Mouse (Mus musculus): Measurements from ENCODE around the gene Iyd.

Gene Iyd

DNA sequence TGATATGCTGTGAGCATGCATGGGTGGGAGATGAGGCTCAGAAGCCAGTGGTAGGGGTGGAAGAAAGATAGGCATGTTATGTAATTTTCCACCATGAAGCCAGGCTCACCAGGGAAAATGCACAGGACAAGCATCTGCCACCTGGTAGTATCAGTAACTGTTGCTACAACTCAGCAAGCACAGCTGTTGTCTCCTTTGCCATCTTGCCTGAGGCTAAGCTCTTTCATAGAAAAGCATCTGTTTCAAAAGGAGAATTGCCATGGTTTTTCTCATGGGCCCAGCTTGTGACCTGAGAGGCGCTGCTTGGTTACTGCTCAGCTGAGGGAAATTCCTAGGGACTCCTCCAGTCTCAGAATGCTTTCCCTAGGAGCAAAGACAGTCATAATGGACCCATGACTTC is 3.7 kb upstream of the Iyd start:
- no peak for DNase-seq (ENCODE audit: extremely low read depth, low read depth, low spot score)

DNA sequence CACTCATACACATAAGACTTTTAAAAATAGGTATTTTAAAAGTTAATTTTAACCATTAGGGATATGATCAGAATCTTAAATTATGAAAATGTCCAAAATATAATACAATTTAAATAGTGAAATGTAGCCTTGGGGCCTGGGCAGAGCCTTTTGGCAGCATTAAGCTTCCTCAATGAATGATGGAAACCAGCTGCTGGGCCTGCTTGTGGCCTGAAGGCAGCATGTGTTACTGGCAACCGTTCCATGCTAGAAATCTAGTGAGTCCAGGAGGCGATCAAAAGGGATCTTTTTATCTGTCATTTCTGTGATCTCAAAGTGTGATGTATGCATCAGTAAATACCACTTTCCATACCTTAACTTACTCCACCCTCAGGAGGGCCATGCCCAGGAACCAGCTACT is 9.3 kb downstream of the Iyd start:
- DNase-seq (ENCODE audit: extremely low read depth, low read depth, low spot score) = no peak

DNA sequence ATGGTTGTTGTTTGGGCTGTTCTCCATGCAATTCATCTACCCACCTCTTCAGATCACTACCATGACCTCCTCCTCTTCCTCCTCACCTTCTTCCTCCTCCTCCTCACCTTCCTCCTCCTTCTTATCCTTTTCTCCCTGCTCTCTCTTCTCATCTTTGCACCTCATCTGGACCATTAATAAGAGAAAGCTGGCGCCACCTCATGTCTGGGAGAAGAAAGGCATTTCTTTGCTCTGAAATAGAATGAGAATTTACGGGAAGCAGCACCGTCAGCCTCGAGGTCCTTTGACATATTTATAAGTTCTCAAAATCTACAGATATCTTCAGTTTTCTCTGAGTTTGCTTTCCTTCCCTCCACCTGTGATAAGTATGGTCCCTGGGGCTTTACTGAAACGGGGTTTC is 15.1 kb downstream of the Iyd start:
- no peak for DNase-seq (ENCODE audit: extremely low read depth, low read depth, low spot score)

DNA sequence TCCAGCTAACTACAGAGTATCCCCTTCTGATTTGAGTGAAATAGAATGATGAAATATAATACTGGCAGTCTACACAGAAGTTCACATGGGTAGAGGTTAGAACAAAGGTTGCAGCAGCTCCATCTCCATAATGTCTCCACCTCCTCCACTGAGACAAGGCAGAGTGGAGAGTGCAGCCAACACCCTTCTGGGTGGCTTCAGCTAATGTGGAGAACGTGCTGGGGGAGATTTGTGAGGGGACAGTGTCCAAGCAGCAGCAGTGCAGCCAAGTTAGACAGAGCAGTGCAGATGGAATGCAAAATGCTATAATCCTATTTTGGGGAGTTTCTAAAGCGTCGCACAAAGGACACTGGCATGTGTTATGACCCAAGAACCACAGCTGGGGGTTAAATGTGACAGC is 16.5 kb downstream of the Iyd start:
- no peak for DNase-seq (ENCODE audit: extremely low read depth, low read depth, low spot score)

DNA sequence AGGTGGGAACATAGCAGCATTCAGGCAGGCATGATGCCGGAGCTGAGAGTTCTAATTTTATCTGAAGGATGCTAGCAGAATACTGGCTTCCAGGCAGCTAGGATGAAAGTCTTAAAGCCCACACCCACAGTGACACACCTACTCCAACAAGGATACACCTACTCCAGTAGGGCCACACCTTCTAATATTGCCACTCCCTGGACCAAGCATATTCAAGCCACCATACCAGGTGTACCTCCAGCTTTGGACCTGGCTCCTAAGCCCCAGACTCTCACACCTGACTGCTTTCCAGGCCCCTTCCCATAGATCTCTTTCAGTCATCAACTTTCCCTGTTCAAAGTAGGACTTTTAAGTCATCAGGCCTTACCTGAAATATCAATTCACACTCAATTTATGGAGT is 19.1 kb downstream of the Iyd start:
- DNase-seq (ENCODE audit: extremely low read depth, low read depth, low spot score) = no peak

DNA sequence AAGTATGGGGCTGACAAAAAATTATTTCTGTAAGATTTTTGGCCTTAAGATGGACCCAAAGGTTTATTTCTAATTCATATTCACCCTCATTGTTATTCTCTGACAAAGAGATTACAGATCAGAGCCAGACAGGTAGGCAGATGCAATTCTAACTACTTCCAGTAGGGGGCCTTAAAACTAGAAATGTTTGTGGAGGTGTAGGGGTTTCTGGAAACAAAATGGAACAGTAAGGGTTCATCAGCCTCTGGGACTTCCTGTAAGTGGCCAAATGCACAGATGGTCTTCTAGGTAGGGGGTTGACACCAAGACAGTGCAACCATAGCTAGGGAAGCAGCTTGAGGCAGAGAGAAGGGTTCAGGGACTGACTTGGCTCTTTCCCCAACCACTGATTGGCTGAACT is 22.1 kb downstream of the Iyd start:
- no peak for DNase-seq (ENCODE audit: extremely low read depth, low read depth, low spot score)

DNA sequence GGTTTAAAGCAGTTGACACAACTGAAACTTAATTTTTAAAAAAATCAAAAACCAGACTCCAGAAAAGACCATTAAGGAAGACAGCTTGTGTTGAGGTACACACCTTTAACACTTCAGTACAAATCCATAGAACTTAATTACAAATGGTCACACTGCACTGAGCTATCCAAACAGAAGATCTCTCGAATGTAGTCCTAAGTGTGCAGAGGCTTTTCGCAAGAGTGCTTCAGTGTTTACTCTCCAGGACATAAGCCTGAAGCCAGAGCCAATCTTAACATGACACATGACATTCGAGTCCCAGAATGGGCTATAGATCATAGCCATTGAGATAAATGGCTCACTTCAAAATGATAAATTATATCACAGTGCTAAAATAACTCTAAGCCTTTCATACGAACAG is 25.1 kb downstream of the Iyd start:
- DNase-seq (ENCODE audit: extremely low read depth, low read depth, low spot score) = no peak

DNA sequence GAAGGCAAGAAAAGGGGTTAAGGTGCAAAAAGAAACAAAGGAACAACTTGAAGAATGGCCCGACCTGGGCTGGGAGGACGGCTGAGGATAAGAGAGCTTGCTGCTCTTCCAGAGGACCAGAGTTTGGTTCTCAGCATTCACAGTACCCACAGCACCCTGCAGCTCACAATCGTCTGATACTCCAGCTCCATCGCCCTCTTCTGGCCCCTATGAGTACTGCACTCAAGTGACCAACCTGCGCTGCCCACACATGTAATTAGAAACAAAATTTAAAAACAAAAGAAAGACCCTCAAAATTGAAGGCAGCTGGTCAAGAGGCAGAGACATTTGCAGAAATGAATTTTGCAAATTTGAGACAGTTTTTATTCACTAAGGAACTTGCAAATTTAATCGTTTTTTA is 27.8 kb downstream of the Iyd start:
- DNase-seq (ENCODE audit: extremely low read depth, low read depth, low spot score) = no peak

DNA sequence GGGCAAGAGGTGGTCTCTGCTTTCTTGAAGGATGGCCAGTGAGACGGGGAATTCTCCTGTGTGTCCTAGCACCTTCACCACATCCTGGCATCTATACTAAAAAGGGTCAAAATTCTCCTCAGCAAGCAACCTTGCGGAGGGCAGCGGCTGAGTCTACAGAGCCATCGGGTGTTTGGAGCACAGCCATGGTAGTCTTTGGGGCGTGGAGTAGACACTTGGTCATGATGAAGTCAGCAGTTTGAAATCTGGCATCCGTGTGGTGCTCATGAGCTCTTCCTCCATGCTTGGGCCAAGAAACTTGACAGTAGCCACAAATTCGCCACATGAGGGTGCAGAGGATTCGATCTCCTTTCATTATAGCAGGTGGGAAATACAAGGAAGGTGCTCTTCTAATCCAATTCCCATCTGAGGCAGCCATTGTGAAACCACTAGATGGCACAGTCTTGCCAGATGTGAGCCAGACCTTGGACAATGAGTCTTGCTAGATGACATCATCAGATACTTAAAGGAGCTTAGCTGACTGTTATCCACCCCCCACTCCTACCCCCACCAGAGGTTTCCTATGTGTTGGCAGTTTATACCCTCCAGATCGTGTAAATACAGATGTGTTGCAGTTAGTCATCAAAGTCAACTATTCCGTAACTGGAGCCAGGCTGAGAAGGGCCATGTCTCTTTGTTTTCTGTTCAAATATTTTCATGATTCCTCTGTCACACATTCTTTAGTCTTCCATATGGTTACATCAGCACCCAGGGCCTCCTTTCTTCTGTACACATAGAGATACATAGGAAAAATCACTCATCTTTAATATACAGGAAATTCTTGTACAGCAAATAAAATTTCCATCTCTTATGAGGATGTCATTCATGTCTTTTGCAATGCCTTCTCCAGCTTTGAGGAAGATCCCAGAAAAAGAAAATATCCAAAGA is 32.9 kb downstream of the Iyd start:
- peak; percentile 7 for DNase-seq (ENCODE audit: extremely low read depth, low read depth, low spot score)

DNA sequence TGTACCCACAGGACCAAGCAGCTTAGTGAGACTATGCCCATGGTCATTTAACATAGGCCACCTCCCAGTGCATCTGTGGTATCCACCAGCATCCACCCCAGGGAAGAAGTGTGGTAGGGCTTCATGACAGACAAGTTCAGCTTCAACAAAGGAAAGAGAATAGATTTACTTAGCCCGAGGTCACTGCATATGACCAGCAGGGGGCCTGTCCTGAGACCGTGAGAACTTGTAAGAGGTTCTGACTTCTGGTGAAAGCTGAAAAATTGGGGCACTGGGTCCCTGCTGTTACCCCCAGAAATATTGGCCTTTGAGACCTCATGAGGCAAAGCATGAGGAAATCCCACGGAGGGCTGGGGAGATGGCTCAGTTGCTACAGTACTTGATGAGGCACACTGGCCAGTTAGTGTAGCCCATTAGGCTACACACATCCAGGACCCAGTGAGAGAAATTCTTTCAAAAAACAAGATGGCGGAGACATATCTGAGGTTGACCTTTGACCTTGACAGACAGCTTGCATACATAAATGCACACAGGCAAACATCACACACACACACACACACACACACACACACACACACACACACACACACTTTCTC is 34.0 kb downstream of the Iyd start:
- DNase-seq (ENCODE audit: extremely low read depth, low read depth, low spot score) = no peak

DNA sequence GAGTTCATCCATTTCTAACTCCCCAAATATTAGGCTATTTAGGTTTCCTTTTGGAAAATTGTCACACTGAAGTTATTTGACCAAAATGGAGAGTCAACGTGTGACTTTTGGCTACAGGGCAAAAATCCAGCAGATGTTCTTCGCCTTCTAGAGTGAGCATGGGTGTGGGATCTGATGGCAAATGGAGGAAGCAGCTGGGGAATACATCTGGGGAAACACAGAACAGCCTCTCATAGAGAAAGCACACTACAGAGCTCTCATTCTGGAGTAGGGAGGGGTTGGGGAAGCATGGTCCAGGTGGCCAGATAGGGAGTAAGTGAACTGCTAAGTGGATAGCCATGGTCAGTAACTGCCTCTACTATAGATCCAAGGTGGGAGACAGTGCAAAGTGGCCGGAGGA is 50.6 kb downstream of the Iyd start:
- no peak for DNase-seq (ENCODE audit: extremely low read depth, low read depth, low spot score)

DNA sequence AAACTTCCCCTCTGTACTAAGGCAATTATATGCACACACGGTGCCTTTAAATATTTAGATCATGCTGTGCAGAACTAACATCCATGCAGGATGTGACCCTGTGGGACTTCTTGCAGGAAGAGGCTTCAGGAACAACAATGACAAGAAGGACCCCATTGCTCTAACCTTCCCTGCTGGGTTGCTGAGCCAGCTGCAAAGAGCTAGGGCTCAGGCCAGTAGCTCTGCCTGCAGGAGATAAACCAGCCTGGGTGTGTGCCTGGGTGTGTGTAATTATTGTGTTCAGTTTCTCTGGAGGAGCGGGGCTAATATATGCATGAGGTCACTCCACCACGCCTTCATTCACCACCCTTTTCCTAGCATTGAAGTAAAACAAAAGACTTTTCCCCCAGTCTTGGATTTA is 51.8 kb downstream of the Iyd start:
- DNase-seq (ENCODE audit: extremely low read depth, low read depth, low spot score) = no peak

DNA sequence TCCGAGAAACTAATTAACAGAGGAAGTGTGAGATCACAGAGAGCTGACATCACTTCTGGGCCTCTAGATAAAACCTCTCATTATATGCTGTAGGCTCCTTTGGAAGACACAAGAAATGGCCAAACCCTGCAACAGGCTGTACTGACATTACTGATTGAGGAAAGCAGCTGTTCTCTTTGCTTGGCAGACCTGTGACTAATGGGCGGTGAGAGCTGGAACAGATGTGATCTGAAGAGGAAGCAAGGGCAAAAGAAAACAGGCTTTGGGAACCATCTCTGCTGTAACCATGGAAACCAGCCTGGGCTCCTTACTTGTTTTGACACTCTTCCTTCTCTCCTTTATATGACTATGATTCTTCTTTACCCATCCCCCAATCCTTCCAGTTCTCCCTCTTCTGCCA is 56.7 kb downstream of the Iyd start:
- DNase-seq (ENCODE audit: extremely low read depth, low read depth, low spot score) = no peak

DNA sequence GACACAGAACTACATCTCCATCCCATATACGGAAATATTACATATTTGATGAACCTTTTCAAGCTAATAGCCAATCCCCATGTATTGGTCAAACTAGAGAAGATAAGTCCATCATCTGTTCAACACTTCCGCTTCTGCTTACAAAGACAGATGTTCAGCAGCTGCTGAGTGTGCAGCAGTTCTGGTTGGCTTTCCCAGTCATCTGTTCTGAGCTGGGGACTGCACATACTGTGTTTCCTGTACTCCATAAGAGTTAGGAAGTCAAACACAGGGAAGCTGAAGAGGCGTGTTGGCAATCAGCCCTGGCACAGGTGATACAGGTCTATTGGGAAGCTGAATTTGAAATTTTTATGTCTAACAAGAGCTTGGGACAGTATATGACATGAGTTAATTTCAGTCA is 57.7 kb downstream of the Iyd start:
- no peak for DNase-seq (ENCODE audit: extremely low read depth, low read depth, low spot score)
